Mouse (Mus musculus) CD4-positive, CD25-positive, alpha-beta regulatory T cell, adult 4 months (primary cell): ENCODE measurements at regions not wholly inside any gene's neighbourhood (a gene's known extent, or its start where the extent isn't known, plus 50 kb on each side); places are given as distances from the start of the nearest gene placed in this dataset.
A peak's percentile ranks its signal among the peaks of the same experiment; 100 is the strongest.

Experiments used
- ATAC-seq: one replicate; pipeline ENCODE4 v1.8.0; 2017

GRCm38 (mm10) chr15:62465026-62465839, 1379.7 kb downstream of the Gsdmc2 start:
- peak; percentile 44 for ATAC-seq

GRCm38 (mm10) chr15:62462698-62463097, 1382.3 kb downstream of the Gsdmc2 start:
- no peak for ATAC-seq

GRCm38 (mm10) chr15:62461398-62462051, 1383.5 kb downstream of the Gsdmc2 start:
- ATAC-seq, result no peak

GRCm38 (mm10) chr15:62460724-62461123, 1384.3 kb downstream of the Gsdmc2 start:
- ATAC-seq, result no peak

GRCm38 (mm10) chr15:62460026-62460607, 1384.9 kb downstream of the Gsdmc2 start:
- ATAC-seq, result peak; percentile 8

- ATAC-seq, result peak; percentile 15
Measured at GRCm38 (mm10) chr15:62457990-62458389, 1387.0 kb downstream of the Gsdmc2 start.

- ATAC-seq, result peak; percentile 90
Measured at GRCm38 (mm10) chr15:62457051-62457664, 1387.8 kb downstream of the Gsdmc2 start.

GRCm38 (mm10) chr15:62456020-62456419, 1389.0 kb downstream of the Gsdmc2 start:
- no peak for ATAC-seq

- ATAC-seq, result no peak
Measured at GRCm38 (mm10) chr15:62448116-62448515, 1396.9 kb downstream of the Gsdmc2 start.

GRCm38 (mm10) chr15:62439211-62439610, 1405.8 kb downstream of the Gsdmc2 start:
- ATAC-seq, result no peak

GRCm38 (mm10) chr15:62436631-62437030, 1408.3 kb downstream of the Gsdmc2 start:
- no peak for ATAC-seq

GRCm38 (mm10) chr15:62435141-62435680, 1409.8 kb downstream of the Gsdmc2 start:
- ATAC-seq, result no peak

- ATAC-seq, result peak; percentile 70
Measured at GRCm38 (mm10) chr15:62432742-62433245, 1412.2 kb downstream of the Gsdmc2 start.

- ATAC-seq, result no peak
Measured at GRCm38 (mm10) chr15:62431150-62431678, 1413.8 kb downstream of the Gsdmc2 start.

GRCm38 (mm10) chr15:62422995-62423394, 1422.0 kb downstream of the Gsdmc2 start:
- no peak for ATAC-seq

GRCm38 (mm10) chr15:62421073-62421851, 1423.7 kb downstream of the Gsdmc2 start:
- ATAC-seq, result no peak

- ATAC-seq, result no peak
Measured at GRCm38 (mm10) chr15:62416691-62417090, 1428.3 kb downstream of the Gsdmc2 start.

GRCm38 (mm10) chr15:62413694-62414093, 1431.3 kb downstream of the Gsdmc2 start:
- no peak for ATAC-seq

- ATAC-seq, result no peak
Measured at GRCm38 (mm10) chr15:62402142-62402541, 1442.8 kb downstream of the Gsdmc2 start.

- no peak for ATAC-seq
Measured at GRCm38 (mm10) chr15:62400984-62401609, 1443.9 kb downstream of the Gsdmc2 start.

GRCm38 (mm10) chr15:62399381-62399780, 1445.6 kb downstream of the Gsdmc2 start:
- no peak for ATAC-seq
